Mouse (Mus musculus) spleen, adult 2 months (tissue): ENCODE measurements around the gene Hoxa3.

Experiments used
- CTCF ChIP-seq: fragments of 200-500 bp; IDR thresholded peaks from 2 replicates; pipeline ENCODE4 v1.5.1; 2011; ENCODE audit warnings: mild to moderate bottlenecking, inconsistent platforms; ENCODE audit not compliant: insufficient read depth, insufficient read length, insufficient replicate concordance; ENCODE audit errors: extremely low read depth
- POLR2A ChIP-seq: fragments of 200-500 bp; IDR thresholded peaks from 2 replicates; pipeline ENCODE4 v1.6.1; 2011; ENCODE audit warnings: low read depth, low read length, inconsistent platforms

GRCm38 (mm10) chr6:52223939-52224760 is 11.0 kb upstream of the Hoxa3 start:
- TF ChIP-seq CTCF (no peak), POLR2A (no peak)
